Comparison of ENCODE assay signal across 8 mouse cellular contexts in genomic region chr14:18331693-18332131, GRCm38 (mm10). TPM values are rescaled to one million over a fixed set of nuclear protein-coding genes. Genes with fewer than 3 reads are reported as not detected.
DNase-seq lines count a peak whose midpoint lies in the region; ATAC-seq and TF ChIP-seq lines count a peak whose summit lies in the region.

Ube2e1 (minus strand) TSS chr14:18331859.

- H3K4me2 ChIP-seq in forebrain, embryonic 16.5 days (ENCODE audit: low read length): peak within 1 kb of the TSS; percentile 81
- peak within 1 kb of the TSS; percentile 68 for H3K4me2 ChIP-seq in lung, embryonic 14.5 days

- H3K4me3 ChIP-seq in ES-Bruce4 (ENCODE audit: low read depth, low read length): peak within 1 kb of the TSS; percentile 62
- H3K4me3 ChIP-seq in forebrain, embryonic 16.5 days (replicated peaks; ENCODE audit: low read length): peak within 1 kb of the TSS; percentile 68
- peak within 1 kb of the TSS; percentile 65 for H3K4me3 ChIP-seq in layer of hippocampus, adult 2 months
- peak within 1 kb of the TSS; percentile 91 for H3K4me3 ChIP-seq in lung, embryonic 14.5 days (ENCODE audit: low read depth, low read length)

- peak; percentile 78 for ATAC-seq in cerebellum, adult (ENCODE audit: insufficient number of reproducible peaks, low FRiP score, low TSS enrichment)
- peak; percentile 91 for ATAC-seq in forebrain, embryonic 16.5 days
- ATAC-seq in lung, embryonic 14.5 days (ENCODE audit: insufficient read depth): peak; percentile 90
- ATAC-seq in neutrophil, adult 5-6 weeks (ENCODE audit: extremely low read depth, insufficient number of reproducible peaks, low FRiP score, poor library complexity, severe bottlenecking): peak; percentile 95

- DNase-seq in heart, postnatal 25 days (ENCODE audit: low spot score): peak; percentile 57
- peak; percentile 57 to 65 for DNase-seq in layer of hippocampus, adult 2 months (ENCODE audit: low spot score in 2 of 2)
- DNase-seq in lung, embryonic 14.5 days: peak; percentile 82
- peak; percentile 82 for DNase-seq in testis, postnatal 14 days (ENCODE audit: low spot score)

- intact Hi-C loops in heart, postnatal 25 days (cut with DNase I): loop anchor here (5.0 kb wide), 1 partner anchor 59 kb away; the partner anchor contains the start of genes Nkiras1 and Rpl15

- H3K27ac ChIP-seq in ES-Bruce4 (ENCODE audit: insufficient read depth, low read length): no peak within 1 kb of the TSS
- H3K27ac ChIP-seq in forebrain, embryonic 16.5 days (ENCODE audit: low read length): peak within 1 kb of the TSS; percentile 86
- peak within 1 kb of the TSS; percentile 83 for H3K27ac ChIP-seq in layer of hippocampus, adult 2 months
- peak within 1 kb of the TSS; percentile 85 for H3K27ac ChIP-seq in lung, embryonic 14.5 days (ENCODE audit: low read depth)

- no peaks in the 10 kb centered on the region for H3K9me3 ChIP-seq in ES-Bruce4 (replicated peaks; ENCODE audit: control insufficient read depth, insufficient read depth, low read length, poor library complexity, severe bottlenecking)
- no peaks in the 10 kb centered on the region for H3K9me3 ChIP-seq in forebrain, embryonic 16.5 days (ENCODE audit: control insufficient read depth, low read length)
- H3K9me3 ChIP-seq in lung, embryonic 14.5 days (ENCODE audit: low read depth, low read length): no peaks in the 10 kb centered on the region

- TF ChIP-seq CTCF in ES-Bruce4 (IDR thresholded peaks at IDR 0.05; ENCODE audit: low read depth, low read length): no peak
- TF ChIP-seq CTCF in layer of hippocampus, adult 2 months (conservative IDR thresholded peaks at IDR 0.05): no peak
- TF ChIP-seq CTCF in lung, embryonic 14.5 days (IDR thresholded peaks at IDR 0.05; ENCODE audit: low read depth): no peak

- no peak for TF ChIP-seq POLR2A in ES-Bruce4 (IDR thresholded peaks at IDR 0.05; ENCODE audit: insufficient read depth, low read length)

- peaks cover 2% of the 10 kb centered on the region for H3K27me3 ChIP-seq in ES-Bruce4 (ENCODE audit: control insufficient read depth, insufficient read depth, low read length, poor library complexity, severe bottlenecking)
- H3K27me3 ChIP-seq in forebrain, embryonic 16.5 days (replicated peaks; ENCODE audit: control insufficient read depth, insufficient read depth, low read length): no peaks in the 10 kb centered on the region
- no peaks in the 10 kb centered on the region for H3K27me3 ChIP-seq in lung, embryonic 14.5 days (ENCODE audit: insufficient read depth, low read length)

- TF ChIP-seq EP300 in ES-Bruce4 (IDR thresholded peaks at IDR 0.05; ENCODE audit: insufficient read depth, low read depth, low read length): no peak

- peaks cover 2% of the 10 kb centered on the region for H3K4me1 ChIP-seq in ES-Bruce4 (ENCODE audit: control insufficient read depth, insufficient read depth, low read length)
- H3K4me1 ChIP-seq in forebrain, embryonic 16.5 days (replicated peaks; ENCODE audit: control insufficient read depth, insufficient read depth, low read length): peaks cover 28% of the 10 kb centered on the region
- H3K4me1 ChIP-seq in lung, embryonic 14.5 days (ENCODE audit: insufficient read depth): peaks cover 6% of the 10 kb centered on the region

- 0% methylated on average over 25 of the region's 39 CpGs for WGBS in forebrain, embryonic 16.5 days
- WGBS in lung, embryonic 14.5 days: under 1% methylated on average over 39 of the region's 39 CpGs

- peaks cover 2% of the 10 kb centered on the region; the same call in 1 of the 2 replicates for H3K36me3 ChIP-seq in ES-Bruce4 (ENCODE audit: control insufficient read depth, insufficient read depth, low read length, poor library complexity, severe bottlenecking)
- H3K36me3 ChIP-seq in forebrain, embryonic 16.5 days (ENCODE audit: control insufficient read depth, insufficient read depth): no peaks in the 10 kb centered on the region
- peaks cover 12% of the 10 kb centered on the region; the same call in 1 of the 2 replicates for H3K36me3 ChIP-seq in lung, embryonic 14.5 days (ENCODE audit: insufficient read depth)

- H3K9ac ChIP-seq in ES-Bruce4 (ENCODE audit: low read depth, poor library complexity, severe bottlenecking): peak within 1 kb of the TSS; percentile 95
- peak within 1 kb of the TSS; percentile 98 for H3K9ac ChIP-seq in forebrain, embryonic 16.5 days (replicated peaks; ENCODE audit: low read depth, low read length)
- peak within 1 kb of the TSS; percentile 97 for H3K9ac ChIP-seq in lung, embryonic 14.5 days

RNA-seq across cellular contexts. Expression of gene Ube2e1, which starts in this region (rescaled TPM):
- 128 and 144 TPM in 2 replicates for polyA plus RNA-seq in ES-Bruce4 (2011; ENCODE audit: insufficient read depth, insufficient read length, low read depth, missing spikeins)
- 210 and 212 TPM in 2 replicates for polyA plus RNA-seq in forebrain, embryonic 16.5 days (2015; fragmentation: Nextera tagmentation; extraction: Ambion mirVana)
- total RNA-seq in heart, postnatal 25 days (2021): 10 to 100 TPM; 35.5 to 44.8 TPM
- 100 to 1,000 TPM; 114 to 115 TPM for total RNA-seq in layer of hippocampus, adult 2 months (2021)
- 49.5 and 50.0 TPM in 2 replicates for polyA plus RNA-seq in lung, embryonic 14.5 days (2014; fragmentation: Nextera tagmentation; extraction: Ambion mirVana)
- 27.6 and 44.5 TPM in 2 replicates for total RNA-seq in neutrophil, adult 5-6 weeks (2017)
